Mouse (Mus musculus) urinary bladder, postnatal 0 days (tissue): Measurements from ENCODE around the gene Zbtb45. TPM values are rescaled to one million over a fixed set of nuclear protein-coding genes. Genes with fewer than 3 reads are reported as not detected.

Experiments used
- polyA plus RNA-seq: library from polyadenylated mRNA; unstranded; fragments of >200 nt; fragmentation: Nextera tagmentation; extraction: Ambion mirVana; gene quantifications from 2 replicates; pipeline ENCODE4 v1.2.1, GENCODE M21; 2015

The Zbtb45 gene
- polyA plus RNA-seq, result 7.3 and 8.5 TPM in 2 replicates

GRCm38 (mm10) chr7:13010005-13010908 is at the start of gene Zbtb45:
Zbtb45 (minus strand) TSS chr7:13010034.

GRCm38 (mm10) chr7:13054287-13055010 is 44.6 kb upstream of the Zbtb45 start, which contains the start of gene Mzf1:
Mzf1 (minus strand) TSS chr7:13054764.

GRCm38 (mm10) chr7:13037901-13038555 is 28.2 kb upstream of the Zbtb45 start, which contains the start of gene Ube2m:
Ube2m (minus strand) TSS chr7:13038275.

GRCm38 (mm10) chr7:13034148-13034977 is 24.5 kb upstream of the Zbtb45 start, which contains the start of gene Chmp2a:
Chmp2a (minus strand) TSS chr7:13034807.

GRCm38 (mm10) chr7:12998851-12999250 is 11.0 kb downstream of the Zbtb45 start, which contains the start of gene Trim28:
Trim28 (plus strand) TSS chr7:12999114.

GRCm38 (mm10) chr7:12998053-12998452 is 11.8 kb downstream of the Zbtb45 start, which contains the start of gene Slc27a5:
Slc27a5 (minus strand) TSS chr7:12998192.

GRCm38 (mm10) chr7:12977682-12978389 is 32.0 kb downstream of the Zbtb45 start, which contains the start of gene Zfp446:
Zfp446 (plus strand) TSS chr7:12977848.

GRCm38 (mm10) chr7:12965678-12966091 is 44.1 kb downstream of the Zbtb45 start, which contains the start of gene Zfp324:
Zfp324 (plus strand) TSS chr7:12965838.

Other genes starting within 250 kb of the Zbtb45 start
- gene Zscan18, start 206.4 kb downstream of the Zbtb45 start, polyA plus RNA-seq, result 1.2 and 1.3 TPM in 2 replicates
- 5.2 and 5.8 TPM in 2 replicates for gene Zfp329, start 191.2 kb downstream of the Zbtb45 start, polyA plus RNA-seq
- 18.0 and 18.1 TPM in 2 replicates for gene Zfp110, start 175.3 kb downstream of the Zbtb45 start, polyA plus RNA-seq
- 1.5 and 1.6 TPM in 2 replicates for gene Zfp128, start 128.9 kb downstream of the Zbtb45 start, polyA plus RNA-seq
- 5.3 and 5.7 TPM in 2 replicates for gene Zscan22, start 112.2 kb downstream of the Zbtb45 start, polyA plus RNA-seq
- gene Rps5, start 87.7 kb downstream of the Zbtb45 start, polyA plus RNA-seq, result 736 and 897 TPM in 2 replicates
- 1.3 and 1.9 TPM in 2 replicates for gene Rnf225, start 82.6 kb downstream of the Zbtb45 start, polyA plus RNA-seq
- 5.2 and 5.5 TPM in 2 replicates for gene Zfp324, start 44.2 kb downstream of the Zbtb45 start, polyA plus RNA-seq
- gene Zfp446, start 32.2 kb downstream of the Zbtb45 start, polyA plus RNA-seq, result 2.6 and 2.9 TPM in 2 replicates
- 0.08 TPM in 1 of 2 replicates, not detected in the other for gene Slc27a5, start 11.8 kb downstream of the Zbtb45 start, polyA plus RNA-seq
- 89.6 and 97.6 TPM in 2 replicates for gene Trim28, start 10.9 kb downstream of the Zbtb45 start, polyA plus RNA-seq
- gene Chmp2a, start 24.8 kb upstream of the Zbtb45 start, polyA plus RNA-seq, result 211 and 212 TPM in 2 replicates
- gene Ube2m, start 28.2 kb upstream of the Zbtb45 start, polyA plus RNA-seq, result 90.5 and 91.6 TPM in 2 replicates
- gene Mzf1, start 44.7 kb upstream of the Zbtb45 start, polyA plus RNA-seq, result 0.90 and 1.4 TPM in 2 replicates
- gene Vmn1r85, start 85.1 kb upstream of the Zbtb45 start, polyA plus RNA-seq, result not detected in 2 replicates
- not detected in 2 replicates for gene Vmn1r86, start 109.9 kb upstream of the Zbtb45 start, polyA plus RNA-seq
- not detected in 2 replicates for gene Vmn1r87, start 130.1 kb upstream of the Zbtb45 start, polyA plus RNA-seq
- gene Vmn1r88, start 149.5 kb upstream of the Zbtb45 start, polyA plus RNA-seq, result not detected in 2 replicates
- not detected in 2 replicates for gene Vmn1r89, start 203.0 kb upstream of the Zbtb45 start, polyA plus RNA-seq